Mouse (Mus musculus) ES-E14 (cell line): ENCODE measurements around the gene Ceacam9. TPM values are rescaled to one million over a fixed set of nuclear protein-coding genes. Genes with fewer than 3 reads are reported as not detected.

Experiments
- DNase-seq: peaks from one replicate; pipeline ENCODE4 v3.0.0-alpha.2; 2013; ENCODE audit warnings: low read depth, low spot score
- H3K27ac ChIP-seq: 2 replicates; pipeline ENCODE4 v1.5.1; 2012; ENCODE audit warnings: low read depth, mild to moderate bottlenecking, low read length, moderate library complexity, mixed read lengths; ENCODE audit not compliant: poor library complexity, insufficient read depth, severe bottlenecking
- H3K36me3 ChIP-seq: 2 replicates; pipeline ENCODE4 v1.6.1; 2012; ENCODE audit warnings: mild to moderate bottlenecking, low read length, moderate library complexity, mixed read lengths; ENCODE audit not compliant: control insufficient read depth, poor library complexity, insufficient read depth, severe bottlenecking
- H3K4me1 ChIP-seq, 2 experiments: fragments of 150-350 bp in 1 of 2; sonication (generic) in 1 of 2; 2 replicates each; pipeline ENCODE4 v1.6.1; 2012; ENCODE audit warnings: low read length in 2 of 2, mild to moderate bottlenecking in 1 of 2, mixed read lengths in 1 of 2; ENCODE audit not compliant: control insufficient read depth in 2 of 2, insufficient read depth in 2 of 2, poor library complexity in 1 of 2
- H3K4me3 ChIP-seq, 2 experiments: fragments of 150-350 bp in 1 of 2; sonication (generic) in 1 of 2; 2 replicates each; pipeline ENCODE4 v1.5.1; 2012; ENCODE audit warnings: low read length in 2 of 2, low read depth in 1 of 2, mild to moderate bottlenecking in 1 of 2, mixed read lengths in 1 of 2; ENCODE audit not compliant: insufficient read depth in 1 of 2, poor library complexity in 1 of 2, severe bottlenecking in 1 of 2
- H3K9ac ChIP-seq: 2 replicates; pipeline ENCODE4 v1.6.1; 2012; ENCODE audit warnings: low read depth, mild to moderate bottlenecking, low read length, mixed read lengths; ENCODE audit not compliant: poor library complexity, insufficient read depth, severe bottlenecking
- H3K9me3 ChIP-seq: fragments of 150-350 bp; sonication (generic); 2 replicates; pipeline ENCODE4 v1.6.1; 2012; ENCODE audit warnings: low read depth, mild to moderate bottlenecking, low read length; ENCODE audit not compliant: control insufficient read depth, insufficient read depth
- CHD2 ChIP-seq: IDR thresholded peaks from 2 replicates; pipeline ENCODE4 v1.6.1; 2014; ENCODE audit warnings: mild to moderate bottlenecking, low read depth, low read length, inconsistent platforms
- HCFC1 ChIP-seq: IDR thresholded peaks from 2 replicates; pipeline ENCODE4 v1.6.1; 2012; ENCODE audit warnings: low read length, inconsistent platforms, borderline replicate concordance; ENCODE audit not compliant: insufficient read depth
- MAFK ChIP-seq: IDR thresholded peaks from 2 replicates; pipeline ENCODE4 v1.6.1; 2014; ENCODE audit warnings: mild to moderate bottlenecking, low read depth, low read length, inconsistent platforms; ENCODE audit not compliant: insufficient read depth
- ZC3H11A ChIP-seq: IDR thresholded peaks from 2 replicates; pipeline ENCODE4 v1.6.1; 2012; ENCODE audit warnings: low read depth, mild to moderate bottlenecking, inconsistent platforms, low read length, borderline replicate concordance
- ZNF384 ChIP-seq: IDR thresholded peaks from 2 replicates; pipeline ENCODE4 v1.6.1; 2012; ENCODE audit warnings: low read depth, low read length, inconsistent platforms
- in situ Hi-C, 2 experiments: fragments of 600-800 bp; cut with MboI; formaldehyde crosslinking; loops; one replicate each; pipeline ENCODE4 v1.15.1; 2025; ENCODE audit warnings: low sequenced_read_pairs in 2 of 2, inconsistent platforms in 1 of 2; ENCODE audit not compliant: unreplicated experiment in 2 of 2
- total RNA-seq: library from RNA; depleted of rRNA; stranded (reverse); fragments of 300-350 nt; gene quantifications from 2 replicates; pipeline ENCODE4 v1.2.3, GENCODE M21; 2012

Ceacam9 gene
- total RNA-seq, 1 experiment = 0.22 TPM

DNA sequence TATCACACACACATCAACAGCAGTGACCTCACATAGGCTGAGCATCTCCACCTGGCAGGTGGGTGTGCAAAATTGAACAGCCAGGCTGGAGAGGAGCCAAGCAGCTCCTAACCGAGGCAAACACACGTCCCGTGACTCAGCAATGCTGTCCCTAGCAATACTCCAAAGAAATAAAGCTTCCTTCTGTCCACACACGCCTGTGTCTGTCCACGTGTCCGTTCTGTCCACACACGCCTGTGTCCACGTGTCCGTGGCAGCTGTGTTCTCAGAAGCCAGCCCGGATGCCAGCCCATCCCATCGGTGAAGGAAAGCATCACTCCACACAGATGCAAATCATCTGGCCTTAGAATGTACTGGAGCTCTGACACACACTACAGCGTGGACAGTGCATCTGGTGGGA lies 30.3 kb downstream of the Ceacam9 start:
- no peak for DNase-seq
- Histone ChIP-seq H3K9me3 (no peaks in the 10 kb centered on the region), H3K36me3 (peaks cover 22% of the 10 kb centered on the region), H3K4me1 (peaks cover 3 to 9% of the 10 kb centered on the region in 2 experiments; a peak in 3 of 4 replicates), H3K27ac (no peak overlapping the region), H3K9ac (peak overlapping the region; percentile 27; the same call in 1 of the 2 replicates), H3K4me3 (no peak overlapping the region)
- in situ Hi-C loops = no loop called here
- TF ChIP-seq ZC3H11A (no peak), MAFK (peak; percentile 46; the same call in 1 of the 2 replicates), CHD2 (no peak)

DNA sequence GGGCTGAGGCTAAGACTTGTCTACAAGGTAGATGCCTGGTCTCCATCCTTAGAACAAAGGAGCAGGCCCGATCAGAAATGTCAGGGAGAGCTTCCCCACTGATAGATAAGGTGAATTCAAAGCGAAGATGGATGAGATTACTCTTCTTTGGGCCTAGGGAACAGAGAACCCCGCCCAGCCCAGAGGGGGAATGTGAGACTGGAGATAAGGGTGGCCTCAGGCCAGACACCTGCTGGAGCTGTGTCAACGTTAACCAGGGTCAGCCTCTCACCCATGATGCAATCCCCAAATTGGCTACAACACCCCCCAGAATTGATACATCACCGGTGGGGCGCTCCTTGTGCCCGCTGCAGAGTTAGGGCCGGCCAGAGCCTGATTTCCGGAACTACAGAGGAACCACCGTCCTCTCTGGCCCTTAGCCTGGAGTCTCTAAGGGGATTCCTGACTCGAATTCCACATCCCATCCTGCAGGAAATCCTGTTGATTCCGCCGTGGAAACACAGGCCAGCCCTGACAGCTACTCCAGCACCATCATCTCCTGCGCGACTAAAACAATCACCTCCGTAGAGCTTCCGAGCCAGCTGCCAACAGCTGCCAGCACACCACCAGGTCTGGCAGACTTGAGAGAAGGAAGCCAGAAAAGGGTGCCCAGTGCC lies 33.8 kb downstream of the Ceacam9 start:
- peak overlapping the region; percentile 41 for H3K9ac ChIP-seq
- in situ Hi-C loops = no loop called here

DNA sequence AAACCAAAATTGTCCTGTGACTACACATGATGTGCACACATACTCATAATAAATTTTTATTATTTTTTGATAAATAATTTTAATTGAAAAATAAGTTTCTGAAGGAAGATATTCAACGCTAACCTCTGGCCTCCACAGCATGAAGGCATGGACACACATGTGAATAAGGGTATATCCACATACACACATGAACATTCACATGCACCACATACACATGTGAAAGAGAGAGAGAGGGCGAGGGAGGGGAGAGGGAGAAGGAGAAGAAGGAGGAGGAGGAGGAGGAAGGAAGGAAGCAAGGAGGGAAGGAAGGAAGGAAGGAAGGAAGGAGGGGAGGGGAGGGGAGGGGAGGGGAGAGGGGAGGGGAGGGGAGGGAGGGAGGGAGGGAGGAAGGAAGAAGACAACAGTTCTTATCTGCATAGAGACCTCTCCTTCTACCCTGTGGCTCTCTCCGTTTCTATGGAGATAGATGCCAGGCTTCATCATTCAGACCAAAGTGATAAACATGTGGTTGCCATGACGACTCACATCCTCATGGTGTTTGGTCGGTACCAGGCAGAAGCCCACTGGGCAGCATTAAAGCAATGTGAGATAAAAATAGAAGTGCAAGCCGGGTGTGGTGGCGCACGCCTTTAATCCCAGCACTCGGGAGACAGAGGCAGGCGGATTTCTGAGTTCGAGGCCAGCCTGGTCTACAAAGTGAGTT lies 37.3 kb downstream of the Ceacam9 start:
- Histone ChIP-seq H3K9me3 (no peaks in the 10 kb centered on the region), H3K4me3 (no peak overlapping the region), H3K27ac (no peak overlapping the region), H3K36me3 (no peaks in the 10 kb centered on the region), H3K4me1 (peaks cover 2 to 14% of the 10 kb centered on the region in 2 experiments; a peak in 3 of 4 replicates), H3K9ac (no peak overlapping the region)
- in situ Hi-C loops = no loop called here
- TF ChIP-seq MAFK (no peak), CHD2 (no peak), ZNF384 (no peak), ZC3H11A (no peak), HCFC1 (no peak)
- no peak for DNase-seq

More for the DNA sequence above, 33.8 kb downstream of the Ceacam9 start:
- 0 out of 2 replicates have a peak overlapping the region, but pooled peaks have one; percentile 35 for H3K27ac ChIP-seq
- peak overlapping the region; percentile 12 to 17; a peak in 2 of 4 replicates for H3K4me3 ChIP-seq
- no peaks in the 10 kb centered on the region for H3K36me3 ChIP-seq
- peaks cover 5 to 12% of the 10 kb centered on the region in 2 experiments for H3K4me1 ChIP-seq
- DNase-seq = no peak
- TF ChIP-seq HCFC1 (no peak), MAFK (no peak), ZNF384 (no peak), CHD2 (no peak), ZC3H11A (no peak)
- H3K9me3 ChIP-seq = no peaks in the 10 kb centered on the region

- in situ Hi-C loops = no loop called here
Measured at GRCm38 (mm10) chr7:16760292-16760691, 38.6 kb downstream of the Ceacam9 start.

More at GRCm38 (mm10) chr7:16760292-16760691, 38.6 kb downstream of the Ceacam9 start:
- Histone ChIP-seq H3K4me3 (no peak overlapping the region), H3K36me3 (no peaks in the 10 kb centered on the region), H3K9me3 (no peaks in the 10 kb centered on the region), H3K27ac (no peak overlapping the region), H3K9ac (no peak overlapping the region), H3K4me1 (peaks cover 2 to 12% of the 10 kb centered on the region in 2 experiments; a peak in 3 of 4 replicates)
- no peak for DNase-seq
- TF ChIP-seq ZNF384 (no peak), ZC3H11A (no peak), HCFC1 (no peak), MAFK (no peak), CHD2 (no peak)
